Mouse (Mus musculus) ES-E14 (cell line): ENCODE results near the gene Ccer1. TPM values are rescaled to one million over a fixed set of nuclear protein-coding genes. Genes with fewer than 3 reads are reported as not detected.

ENCODE experiments used
- DNase-seq: peaks from one replicate; pipeline ENCODE4 v3.0.0-alpha.2; 2013; ENCODE audit warnings: low read depth, low spot score
- H3K27ac ChIP-seq: 2 replicates; pipeline ENCODE4 v1.5.1; 2012; ENCODE audit warnings: low read depth, mild to moderate bottlenecking, low read length, moderate library complexity, mixed read lengths; ENCODE audit not compliant: poor library complexity, insufficient read depth, severe bottlenecking
- H3K36me3 ChIP-seq: 2 replicates; pipeline ENCODE4 v1.6.1; 2012; ENCODE audit warnings: mild to moderate bottlenecking, low read length, moderate library complexity, mixed read lengths; ENCODE audit not compliant: control insufficient read depth, poor library complexity, insufficient read depth, severe bottlenecking
- H3K4me1 ChIP-seq, 2 experiments: fragments of 150-350 bp in 1 of 2; sonication (generic) in 1 of 2; 2 replicates each; pipeline ENCODE4 v1.6.1; 2012; ENCODE audit warnings: low read length in 2 of 2, mild to moderate bottlenecking in 1 of 2, mixed read lengths in 1 of 2; ENCODE audit not compliant: control insufficient read depth in 2 of 2, insufficient read depth in 2 of 2, poor library complexity in 1 of 2
- H3K4me3 ChIP-seq, 2 experiments: fragments of 150-350 bp in 1 of 2; sonication (generic) in 1 of 2; 2 replicates each; pipeline ENCODE4 v1.5.1; 2012; ENCODE audit warnings: low read length in 2 of 2, low read depth in 1 of 2, mild to moderate bottlenecking in 1 of 2, mixed read lengths in 1 of 2; ENCODE audit not compliant: insufficient read depth in 1 of 2, poor library complexity in 1 of 2, severe bottlenecking in 1 of 2
- H3K9ac ChIP-seq: 2 replicates; pipeline ENCODE4 v1.6.1; 2012; ENCODE audit warnings: low read depth, mild to moderate bottlenecking, low read length, mixed read lengths; ENCODE audit not compliant: poor library complexity, insufficient read depth, severe bottlenecking
- H3K9me3 ChIP-seq: fragments of 150-350 bp; sonication (generic); 2 replicates; pipeline ENCODE4 v1.6.1; 2012; ENCODE audit warnings: low read depth, mild to moderate bottlenecking, low read length; ENCODE audit not compliant: control insufficient read depth, insufficient read depth
- CHD2 ChIP-seq: IDR thresholded peaks from 2 replicates; pipeline ENCODE4 v1.6.1; 2014; ENCODE audit warnings: mild to moderate bottlenecking, low read depth, low read length, inconsistent platforms
- HCFC1 ChIP-seq: IDR thresholded peaks from 2 replicates; pipeline ENCODE4 v1.6.1; 2012; ENCODE audit warnings: low read length, inconsistent platforms, borderline replicate concordance; ENCODE audit not compliant: insufficient read depth
- MAFK ChIP-seq: IDR thresholded peaks from 2 replicates; pipeline ENCODE4 v1.6.1; 2014; ENCODE audit warnings: mild to moderate bottlenecking, low read depth, low read length, inconsistent platforms; ENCODE audit not compliant: insufficient read depth
- ZC3H11A ChIP-seq: IDR thresholded peaks from 2 replicates; pipeline ENCODE4 v1.6.1; 2012; ENCODE audit warnings: low read depth, mild to moderate bottlenecking, inconsistent platforms, low read length, borderline replicate concordance
- ZNF384 ChIP-seq: IDR thresholded peaks from 2 replicates; pipeline ENCODE4 v1.6.1; 2012; ENCODE audit warnings: low read depth, low read length, inconsistent platforms
- in situ Hi-C, 2 experiments: fragments of 600-800 bp; cut with MboI; formaldehyde crosslinking; loops; one replicate each; pipeline ENCODE4 v1.15.1; 2025; ENCODE audit warnings: low sequenced_read_pairs in 2 of 2, inconsistent platforms in 1 of 2; ENCODE audit not compliant: unreplicated experiment in 2 of 2
- total RNA-seq: library from RNA; depleted of rRNA; stranded (reverse); fragments of 300-350 nt; gene quantifications from 2 replicates; pipeline ENCODE4 v1.2.3, GENCODE M21; 2012; rRNA removed

Ccer1 gene
- not detected in 2 replicates for total RNA-seq

DNA sequence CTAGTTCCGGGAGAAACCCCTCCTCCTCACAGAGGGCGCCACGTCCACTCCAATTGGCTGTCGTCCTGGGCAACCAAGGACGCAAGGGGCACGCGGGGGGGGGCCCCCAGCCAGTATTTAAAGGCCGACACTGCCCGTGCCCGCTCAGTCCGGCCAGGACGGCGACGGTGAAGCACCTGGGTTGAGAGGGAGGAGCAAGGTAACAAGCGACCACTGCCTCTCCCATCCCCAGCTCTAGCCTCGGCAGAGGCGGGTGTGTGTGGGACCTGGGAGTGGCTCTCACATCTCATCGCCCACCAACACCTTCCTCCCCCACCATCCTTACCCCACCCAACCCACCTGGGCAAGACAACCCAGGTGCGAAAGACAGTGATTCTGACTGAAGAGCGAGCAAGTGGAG is at the start of gene Ccer1:
Gene Ccer1, plus strand, starts transcription at position 147 of the 400 bp plus-strand sequence.
- in situ Hi-C loops: loop anchor here (25.0 kb wide), 2 partner anchors 306 to 331 kb away; no protein-coding TSS in a partner anchor
- no peaks in the 10 kb centered on the region for H3K9me3 ChIP-seq
- H3K27ac ChIP-seq: no peak within 1 kb of the TSS
- peak within 1 kb of the TSS in 1 of 2 experiments; percentile 36; a peak in 2 of 4 replicates for H3K4me3 ChIP-seq
- TF ChIP-seq ZNF384: no peak
- TF ChIP-seq CHD2: no peak
- no peak for TF ChIP-seq MAFK
- TF ChIP-seq ZC3H11A: no peak
- no peak for TF ChIP-seq HCFC1
- DNase-seq: no peak
- no peak within 1 kb of the TSS for H3K9ac ChIP-seq
- no peaks in the 10 kb centered on the region for H3K36me3 ChIP-seq
- no peaks in the 10 kb centered on the region for H3K4me1 ChIP-seq

DNA sequence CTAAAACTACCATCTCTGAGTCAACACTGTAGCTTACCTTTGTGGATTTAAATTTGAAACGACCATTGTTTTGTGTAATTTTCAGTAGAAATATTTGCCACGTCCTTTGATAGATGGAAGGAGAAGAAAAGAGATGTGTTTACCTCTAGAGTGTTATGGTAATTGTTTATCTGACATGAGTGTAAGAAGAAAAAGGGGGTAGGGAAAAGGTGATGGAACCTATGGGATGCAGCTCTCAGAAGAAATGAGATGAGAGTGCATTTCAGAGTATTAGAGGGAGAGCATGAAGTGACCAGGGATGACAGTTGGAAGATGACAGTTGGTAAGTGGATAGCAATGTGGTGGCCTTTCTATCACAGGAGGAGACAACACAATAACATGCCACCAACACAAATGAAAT is 49.1 kb upstream of the Ccer1 start, which contains the start of gene Epyc:
Gene Epyc, plus strand, starts transcription at position 301 of the 400 bp plus-strand sequence.
- Histone ChIP-seq H3K4me1 (no peaks in the 10 kb centered on the region), H3K36me3 (no peaks in the 10 kb centered on the region), H3K9me3 (no peaks in the 10 kb centered on the region), H3K9ac (no peak within 1 kb of the TSS), H3K4me3 (no peak within 1 kb of the TSS), H3K27ac (no peak within 1 kb of the TSS)
- TF ChIP-seq HCFC1 (no peak), CHD2 (no peak), ZNF384 (no peak), MAFK (no peak), ZC3H11A (no peak)
- in situ Hi-C loops: no loop called here
- DNase-seq: no peak

DNA sequence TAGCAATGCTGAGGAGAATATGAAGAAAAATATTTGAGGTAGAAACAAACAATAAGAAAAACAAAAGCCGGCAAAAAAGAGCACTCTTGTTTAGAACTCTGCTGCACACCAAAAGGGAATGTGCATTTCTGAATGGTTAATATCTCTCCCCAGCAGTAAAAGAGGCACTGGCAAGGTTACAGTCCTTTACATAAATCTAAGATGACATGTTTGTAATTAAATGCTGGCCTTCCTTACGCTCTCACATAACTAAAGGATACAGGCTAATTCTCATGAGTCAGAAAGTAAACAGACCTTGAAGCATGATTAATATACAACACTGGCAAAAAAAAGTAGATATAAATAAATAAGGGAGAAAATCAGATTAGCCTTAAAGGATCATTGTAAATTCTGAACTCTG is 42.5 kb upstream of the Ccer1 start:
- no peak overlapping the region for H3K27ac ChIP-seq
- H3K36me3 ChIP-seq: no peaks in the 10 kb centered on the region
- no peak overlapping the region for H3K4me3 ChIP-seq
- no peaks in the 10 kb centered on the region for H3K4me1 ChIP-seq
- DNase-seq: no peak
- in situ Hi-C loops: no loop called here
- TF ChIP-seq HCFC1 (no peak), ZC3H11A (no peak), ZNF384 (no peak), MAFK (no peak), CHD2 (no peak)
- H3K9ac ChIP-seq: no peak overlapping the region
- no peaks in the 10 kb centered on the region for H3K9me3 ChIP-seq

DNA sequence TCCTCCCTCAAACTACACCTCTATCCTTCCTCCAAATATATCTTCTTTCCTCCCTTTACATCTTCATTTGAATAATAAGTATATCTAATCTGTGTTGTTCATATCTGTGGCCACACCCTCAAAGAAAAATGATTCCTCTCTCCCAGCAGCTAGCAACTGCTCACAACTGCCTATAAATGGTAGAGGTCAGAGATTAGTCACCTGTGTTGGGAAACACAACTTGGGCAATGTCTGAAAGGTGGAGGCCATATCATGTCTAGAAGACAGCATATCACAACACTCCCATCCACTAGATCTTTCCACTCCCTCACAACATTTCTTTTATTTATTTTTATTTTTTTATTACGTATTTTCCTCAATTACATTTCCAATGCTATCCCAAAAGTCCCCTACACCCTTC is 33.4 kb upstream of the Ccer1 start:
- no peak for DNase-seq
- Histone ChIP-seq H3K9ac (no peak overlapping the region), H3K36me3 (no peaks in the 10 kb centered on the region), H3K9me3 (no peaks in the 10 kb centered on the region), H3K27ac (no peak overlapping the region), H3K4me1 (no peaks in the 10 kb centered on the region), H3K4me3 (no peak overlapping the region)
- in situ Hi-C loops: no loop called here
- TF ChIP-seq ZC3H11A (no peak), CHD2 (no peak), MAFK (no peak), HCFC1 (no peak), ZNF384 (no peak)

DNA sequence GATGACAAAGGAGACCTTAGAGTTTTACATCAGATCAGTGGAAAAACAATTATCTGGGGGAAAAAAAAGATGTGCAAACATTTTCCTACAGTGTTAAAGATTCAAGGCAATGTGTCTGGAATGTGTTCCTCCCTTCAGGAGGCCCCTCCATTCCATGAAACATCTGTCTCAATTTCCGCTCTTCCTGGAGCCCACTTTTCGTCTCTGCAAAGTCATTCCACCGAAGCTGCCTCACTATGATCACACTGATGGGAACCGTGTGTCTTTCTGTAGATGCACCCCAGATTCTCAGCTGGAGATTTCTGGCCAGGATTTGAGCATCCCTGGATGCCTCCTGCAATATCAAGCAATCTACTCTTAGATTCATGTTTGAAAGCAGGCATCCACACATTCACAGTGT is 24.2 kb upstream of the Ccer1 start:
- H3K9ac ChIP-seq: no peak overlapping the region
- no peak for DNase-seq
- H3K9me3 ChIP-seq: no peaks in the 10 kb centered on the region
- H3K4me1 ChIP-seq: no peaks in the 10 kb centered on the region
- no peak overlapping the region for H3K27ac ChIP-seq
- no peak overlapping the region for H3K4me3 ChIP-seq
- H3K36me3 ChIP-seq: no peaks in the 10 kb centered on the region
- in situ Hi-C loops: no loop called here
- TF ChIP-seq MAFK (no peak), CHD2 (no peak), ZC3H11A (no peak), HCFC1 (no peak), ZNF384 (no peak)
